Mouse (Mus musculus): Measurements from ENCODE around the gene Flt1.

DNA sequence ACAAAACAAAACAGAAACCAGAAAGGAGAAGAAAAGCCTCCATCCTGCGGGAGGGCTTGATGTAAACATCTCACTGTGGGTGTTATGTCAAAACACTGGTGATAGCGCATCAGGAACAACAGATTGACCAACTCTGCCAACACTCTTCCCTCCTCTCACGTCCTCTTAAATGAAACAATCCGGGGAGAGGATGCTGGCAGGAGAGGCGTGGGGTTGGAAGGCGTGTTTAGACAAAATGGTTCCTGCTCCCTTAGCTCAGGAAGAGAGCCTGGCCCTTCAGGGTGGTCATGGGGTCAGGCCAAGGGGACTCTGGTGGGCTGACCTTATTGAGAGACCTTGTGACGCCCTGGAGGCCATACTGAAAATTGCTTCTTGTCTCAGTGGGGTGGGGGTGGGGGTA, 65.9 kb downstream of the Flt1 start:
- TF ChIP-seq POLR2A (IDR thresholded peaks at IDR 0.05; ENCODE audit: insufficient read depth, low read length), result no peak
- TF ChIP-seq CTCF (IDR thresholded peaks at IDR 0.05; ENCODE audit: low read depth, low read length), result no peak
- no peak for TF ChIP-seq EP300 (IDR thresholded peaks at IDR 0.05; ENCODE audit: insufficient read depth, low read depth, low read length)
